Mouse (Mus musculus) midbrain, embryonic 14.5 days (tissue): Measurements from ENCODE around the gene Spsb4. TPM values are rescaled to one million over a fixed set of nuclear protein-coding genes. Genes with fewer than 3 reads are reported as not detected.

Experiments
- ATAC-seq: fragments of 200-750 bp; cut with Nextera tagmentation; 2 replicates; pipeline ENCODE4 v1.8.0; 2017; ENCODE audit warnings: moderate number of reproducible peaks, moderate library complexity; ENCODE audit not compliant: low FRiP score, low TSS enrichment
- DNase-seq: peaks from one replicate; pipeline ENCODE4 v3.0.0-alpha.2; 2015
- H3K27ac ChIP-seq: fragments of 300-500 bp; sonication (generic); replicated peaks from 2 replicates; pipeline ENCODE4 v1.5.1; 2014; ENCODE audit warnings: mild to moderate bottlenecking, low read depth, low read length, moderate library complexity
- H3K27me3 ChIP-seq: fragments of 300-500 bp; sonication (generic); 2 replicates; pipeline ENCODE4 v1.6.1; 2014; ENCODE audit warnings: low read length, control low read depth, mixed read lengths; ENCODE audit not compliant: control insufficient read depth, insufficient read depth
- H3K36me3 ChIP-seq: fragments of 300-500 bp; sonication (generic); 2 replicates; pipeline ENCODE4 v1.6.1; 2014; ENCODE audit warnings: low read length, control low read depth; ENCODE audit not compliant: control insufficient read depth, insufficient read depth
- H3K4me1 ChIP-seq: fragments of 300-500 bp; sonication (generic); 2 replicates; pipeline ENCODE4 v1.6.1; 2014; ENCODE audit warnings: mild to moderate bottlenecking, antibody characterized with exemption, low read length, control low read depth; ENCODE audit not compliant: control insufficient read depth, insufficient read depth
- H3K4me2 ChIP-seq: fragments of 300-500 bp; sonication (generic); 2 replicates; pipeline ENCODE4 v1.6.1; 2014; ENCODE audit warnings: mild to moderate bottlenecking, low read length, moderate library complexity
- H3K4me3 ChIP-seq: fragments of 300-500 bp; sonication (generic); replicated peaks from 2 replicates; pipeline ENCODE4 v1.5.1; 2014; ENCODE audit warnings: low read depth, low read length
- H3K9ac ChIP-seq: fragments of 300-500 bp; sonication (generic); replicated peaks from 2 replicates; pipeline ENCODE4 v1.6.1; 2014; ENCODE audit warnings: mild to moderate bottlenecking, low read length, moderate library complexity
- H3K9me3 ChIP-seq: fragments of 300-500 bp; sonication (generic); 2 replicates; pipeline ENCODE4 v1.6.1; 2016; ENCODE audit warnings: low read length, control low read depth, mixed read lengths; ENCODE audit not compliant: control insufficient read depth
- WGBS: fragments of 180-500 bp; shearing (Covaris S2); extraction: QIAGEN DNeasy Blood & Tissue Kit; methylation state at CpG from one replicate; pipeline ENCODE4 v1.1.7; 2014; 5-methylcytosine and 5-hydroxymethylcytosine counted together
- polyA plus RNA-seq: library from polyadenylated mRNA; unstranded; fragments of >200 nt; fragmentation: Nextera tagmentation; extraction: Ambion mirVana; gene quantifications from 2 replicates; pipeline ENCODE4 v1.2.1, GENCODE M21; 2014

Gene Spsb4
- polyA plus RNA-seq, 1 experiment from 2014 or later = 38.5 TPM

- H3K9me3 ChIP-seq = no peaks in the 10 kb centered on the region
- no peaks in the 10 kb centered on the region for H3K36me3 ChIP-seq
- no peak overlapping the region for H3K4me2 ChIP-seq
- H3K27ac ChIP-seq = no peak overlapping the region
- ATAC-seq (no peak), DNase-seq (no peak)
- H3K27me3 ChIP-seq = no peaks in the 10 kb centered on the region
- 100% methylated on average over 1 of the region's 1 CpGs for WGBS
- H3K4me3 ChIP-seq = no peak overlapping the region
- no peak overlapping the region for H3K9ac ChIP-seq
- peaks cover 43% of the 10 kb centered on the region for H3K4me1 ChIP-seq
These were observed 51.1 kb downstream of the Spsb4 start for GRCm38 (mm10) chr9:96967516-96967915.

GRCm38 (mm10) chr9:96966465-96966864 is 52.2 kb downstream of the Spsb4 start:
- WGBS = 97% methylated on average over 7 of the region's 7 CpGs
- Histone ChIP-seq H3K9me3 (no peaks in the 10 kb centered on the region), H3K27ac (no peak overlapping the region), H3K4me3 (no peak overlapping the region), H3K27me3 (no peaks in the 10 kb centered on the region), H3K9ac (no peak overlapping the region), H3K4me1 (peaks cover 38% of the 10 kb centered on the region), H3K4me2 (no peak overlapping the region), H3K36me3 (no peaks in the 10 kb centered on the region)
- no peak for DNase-seq
- no peak for ATAC-seq

DNA sequence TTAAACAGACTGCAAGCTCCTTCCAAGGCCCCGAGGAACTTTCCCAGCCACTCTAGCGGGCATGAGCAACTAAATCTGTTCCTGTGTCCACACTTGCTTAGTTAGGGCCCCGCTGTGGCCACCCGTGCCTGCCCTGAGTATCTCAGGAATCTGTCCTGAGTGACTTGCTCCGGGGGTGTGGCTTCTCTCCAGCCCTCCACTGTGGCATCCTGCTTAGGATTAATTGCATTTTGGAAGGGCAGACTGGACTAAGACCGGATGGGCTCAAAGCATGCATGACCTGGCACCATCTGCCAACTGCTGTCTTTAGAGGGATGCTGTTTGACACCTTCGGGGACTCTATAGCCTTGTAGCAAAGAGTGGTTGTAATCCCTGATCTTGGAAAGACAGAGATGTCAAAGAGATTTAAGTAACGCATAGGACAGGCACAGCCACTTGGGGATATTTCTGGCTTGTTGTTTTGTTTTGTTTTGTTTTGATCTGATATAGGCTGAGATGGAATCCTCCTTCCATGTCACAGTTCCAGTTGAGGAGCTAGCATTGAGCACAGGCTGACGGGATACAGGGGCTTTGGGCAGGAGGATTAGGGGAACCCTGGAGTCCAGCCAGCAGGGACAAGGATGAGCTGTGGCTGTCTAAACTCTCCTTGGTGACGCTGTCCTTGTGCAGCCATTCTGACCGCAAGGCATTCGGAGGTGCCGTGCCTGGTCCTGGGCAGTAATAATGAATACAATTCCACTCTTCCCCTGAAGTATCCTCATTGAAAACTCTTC is 55.0 kb downstream of the Spsb4 start:
- Histone ChIP-seq H3K36me3 (no peaks in the 10 kb centered on the region), H3K4me2 (no peak overlapping the region), H3K4me3 (no peak overlapping the region), H3K27ac (no peak overlapping the region), H3K9ac (no peak overlapping the region), H3K27me3 (no peaks in the 10 kb centered on the region), H3K9me3 (no peaks in the 10 kb centered on the region), H3K4me1 (peaks cover 23% of the 10 kb centered on the region)
- ATAC-seq (no peak), DNase-seq (no peak)
- 24% methylated on average over 13 of the region's 13 CpGs for WGBS

DNA sequence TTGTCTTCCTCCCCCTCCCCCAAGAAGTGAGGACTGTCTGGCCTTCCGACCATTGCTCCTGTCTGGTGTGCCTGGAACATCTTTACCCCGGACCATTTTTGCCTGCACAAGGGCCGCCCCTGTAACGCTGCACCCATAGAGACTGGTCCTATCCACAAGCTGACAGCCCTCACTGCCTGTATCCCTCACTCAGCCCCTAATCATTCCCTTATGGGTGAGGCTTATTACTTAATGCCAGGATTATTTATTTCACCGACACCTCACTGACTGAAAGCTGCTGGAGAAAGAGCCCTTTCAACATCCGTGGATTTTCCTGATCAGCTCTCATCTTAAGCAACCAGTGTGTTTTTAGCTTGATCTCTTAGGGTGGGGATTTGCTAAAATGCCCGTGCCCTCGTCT is 55.9 kb downstream of the Spsb4 start:
- H3K27ac ChIP-seq = no peak overlapping the region
- 49% methylated on average over 8 of the region's 8 CpGs for WGBS
- ATAC-seq (no peak), DNase-seq (no peak)
- H3K9me3 ChIP-seq = no peaks in the 10 kb centered on the region
- H3K4me2 ChIP-seq = no peak overlapping the region
- peaks cover 32% of the 10 kb centered on the region for H3K4me1 ChIP-seq
- H3K4me3 ChIP-seq = no peak overlapping the region
- H3K36me3 ChIP-seq = no peaks in the 10 kb centered on the region
- no peaks in the 10 kb centered on the region for H3K27me3 ChIP-seq
- H3K9ac ChIP-seq = peak overlapping the region; percentile 7; the same call in 1 of the 2 replicates

- Histone ChIP-seq H3K36me3 (no peaks in the 10 kb centered on the region), H3K27ac (no peak overlapping the region), H3K9me3 (no peaks in the 10 kb centered on the region), H3K27me3 (no peaks in the 10 kb centered on the region), H3K4me3 (no peak overlapping the region), H3K9ac (0 out of 2 replicates have a peak overlapping the region, but pooled peaks have one; percentile 7), H3K4me1 (peaks cover 38% of the 10 kb centered on the region), H3K4me2 (no peak overlapping the region)
- WGBS = 59% methylated on average over 17 of the region's 17 CpGs
- ATAC-seq (no peak), DNase-seq (no peak)
These were observed 56.5 kb downstream of the Spsb4 start for GRCm38 (mm10) chr9:96961986-96962701.

DNA sequence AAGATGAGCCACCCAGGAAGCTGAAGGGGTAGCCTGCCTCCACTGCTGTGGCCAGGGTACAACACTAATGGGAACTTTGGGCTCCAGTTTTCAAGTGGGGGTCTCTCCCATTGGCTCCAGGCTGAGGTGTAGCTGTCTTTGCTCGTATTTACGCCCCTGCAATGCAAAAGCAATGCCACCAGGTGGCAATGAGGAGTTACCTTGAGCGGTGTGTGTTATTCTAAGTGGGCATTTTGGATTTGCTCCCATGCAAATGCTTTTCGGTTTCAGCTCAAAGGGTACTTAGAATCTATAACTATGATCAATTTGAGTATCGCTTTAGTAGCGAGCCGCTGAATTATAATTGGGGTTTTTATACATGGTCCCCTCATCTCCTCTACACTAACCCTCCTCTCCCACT is 57.6 kb downstream of the Spsb4 start:
- Histone ChIP-seq H3K36me3 (no peaks in the 10 kb centered on the region), H3K27me3 (no peaks in the 10 kb centered on the region), H3K9me3 (no peaks in the 10 kb centered on the region), H3K9ac (no peak overlapping the region), H3K4me2 (no peak overlapping the region), H3K27ac (no peak overlapping the region), H3K4me1 (peaks cover 45% of the 10 kb centered on the region), H3K4me3 (no peak overlapping the region)
- DNase-seq (peak; percentile 79), ATAC-seq (no peak)
- WGBS = 66% methylated on average over 7 of the region's 7 CpGs

DNA sequence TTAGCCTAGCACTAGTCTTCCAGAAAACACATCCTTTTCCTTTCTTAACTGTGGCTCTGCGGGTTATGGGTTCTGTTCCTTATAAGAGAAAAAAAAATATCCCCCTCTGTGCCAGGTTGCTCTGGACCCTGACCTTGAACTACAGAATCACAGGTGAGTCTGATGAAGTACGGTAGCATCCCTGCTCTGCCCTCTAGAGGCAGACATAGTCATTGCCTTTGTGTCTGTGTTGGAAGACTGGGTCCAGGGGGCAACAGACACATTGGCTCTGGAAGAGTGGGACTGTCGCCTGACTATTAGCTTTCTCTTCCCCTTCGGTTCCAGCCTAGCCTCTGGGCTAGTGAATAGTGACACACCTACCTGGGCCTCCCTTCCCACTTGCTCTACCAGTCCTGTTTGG is 58.4 kb downstream of the Spsb4 start:
- 90% methylated on average over 4 of the region's 4 CpGs for WGBS
- H3K36me3 ChIP-seq = no peaks in the 10 kb centered on the region
- no peaks in the 10 kb centered on the region for H3K9me3 ChIP-seq
- no peaks in the 10 kb centered on the region for H3K27me3 ChIP-seq
- H3K4me3 ChIP-seq = no peak overlapping the region
- DNase-seq = no peak
- H3K4me2 ChIP-seq = no peak overlapping the region
- H3K4me1 ChIP-seq = peaks cover 45% of the 10 kb centered on the region
- no peak overlapping the region for H3K9ac ChIP-seq
- ATAC-seq = no peak
- no peak overlapping the region for H3K27ac ChIP-seq

DNA sequence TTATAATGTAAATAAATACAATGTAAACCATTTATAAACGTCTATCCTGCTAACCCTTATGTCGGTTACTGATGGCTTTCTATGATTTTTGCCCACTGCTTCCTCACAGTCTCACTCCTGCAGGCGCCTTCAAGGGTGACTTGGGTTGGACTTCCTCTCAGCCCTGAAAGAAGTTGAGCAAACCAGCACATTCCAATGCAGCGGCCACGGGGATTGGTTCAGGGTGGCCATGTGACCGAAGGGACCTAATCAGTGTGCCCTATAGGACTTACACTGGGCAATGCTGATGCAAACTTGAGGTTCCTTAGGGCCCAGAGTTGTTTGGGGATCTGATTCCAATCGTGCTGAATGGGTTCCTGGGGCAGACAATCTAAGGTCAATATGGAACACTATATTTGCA is 59.2 kb downstream of the Spsb4 start:
- Histone ChIP-seq H3K4me1 (peaks cover 45% of the 10 kb centered on the region), H3K9ac (no peak overlapping the region), H3K36me3 (no peaks in the 10 kb centered on the region), H3K4me3 (no peak overlapping the region), H3K27ac (no peak overlapping the region), H3K4me2 (no peak overlapping the region), H3K9me3 (no peaks in the 10 kb centered on the region), H3K27me3 (no peaks in the 10 kb centered on the region)
- no peak for ATAC-seq
- DNase-seq = no peak
- 88% methylated on average over 7 of the region's 7 CpGs for WGBS
